In genomic region chr15:77790656-77791405, GRCm38 (mm10) we compare ENCODE assay signal across 22 mouse cellular contexts. TPM values are rescaled to one million over a fixed set of nuclear protein-coding genes. Genes with fewer than 3 reads are reported as not detected.
A peak's percentile ranks its signal among the peaks of the same experiment; 100 is the strongest.
DNase-seq lines count a peak whose midpoint lies in the region; ATAC-seq and TF ChIP-seq lines count a peak whose summit lies in the region.
"Had no signal": no experiment of that assay in that cellular context is flagged by ENCODE, and none has a peak within 500 bp of the region (broad histone marks: within the 10 kb centered on the region; RNA-seq: fewer than 3 reads in every experiment).

No protein-coding gene starts in this region.

- no peaks in the 10 kb centered on the region for H3K9me3 ChIP-seq in MEL (replicated peaks; ENCODE audit: insufficient read depth, low read length)
- H3K9me3 ChIP-seq in midbrain, embryonic 15.5 days = no peaks in the 10 kb centered on the region
- H3K9me3 ChIP-seq: heart, embryonic 10.5 days; hindbrain, embryonic 15.5 days; limb, embryonic 13.5 days had no signal

- DNase-seq in lung, postnatal 25 days (ENCODE audit: low spot score) = peak; percentile 43
- no peak for DNase-seq in lung, adult 2 months
- DNase-seq in MEL (ENCODE audit: low read depth, low spot score) = no peak
- peak; percentile 64 to 72 for DNase-seq in cerebellum, adult 2 months
- DNase-seq in embryo, embryonic 11 days = no peak
- DNase-seq: adrenal gland, postnatal 25 days; gastrocnemius, postnatal 36 days; kidney, postnatal 14 days; midbrain, embryonic 14.5 days; right cerebral cortex, adult 18-20 months; thymus, adult 18-20 months had no signal

- H3K79me2 ChIP-seq in MEL (ENCODE audit: control insufficient read depth, insufficient read depth, low read length, poor library complexity) (no peaks in the 10 kb centered on the region), myocyte (ENCODE audit: control insufficient read depth, insufficient read depth) (peaks cover 79% of the 10 kb centered on the region)

- H3K4me2 ChIP-seq in myocyte (ENCODE audit: low read depth) = no peak overlapping the region
- H3K4me2 ChIP-seq in midbrain, embryonic 15.5 days = no peak overlapping the region
- H3K4me2 ChIP-seq: hindbrain, embryonic 15.5 days; limb, embryonic 13.5 days had no signal

- no peak overlapping the region for H3K4me3 ChIP-seq in lung, adult 2 months (replicated peaks; ENCODE audit: extremely low read depth, low read depth, low read length)
- H3K4me3 ChIP-seq in MEL (ENCODE audit: control insufficient read depth in 1 of 2, insufficient read depth in 1 of 2, low read depth in 2 of 2, low read length in 2 of 2) (no peak overlapping the region), myocyte (no peak overlapping the region)
- no peak overlapping the region for H3K4me3 ChIP-seq in cerebellum, adult 2 months (replicated peaks; ENCODE audit: insufficient read depth, low read depth, low read length)
- H3K4me3 ChIP-seq in midbrain, embryonic 15.5 days = no peak overlapping the region
- H3K4me3 ChIP-seq: heart, embryonic 10.5 days; hindbrain, embryonic 15.5 days; limb, embryonic 13.5 days had no signal

- H3K27ac ChIP-seq in MEL (ENCODE audit: control insufficient read depth, low read depth, low read length) = no peak overlapping the region
- peak overlapping the region; percentile 72 for H3K27ac ChIP-seq in cerebellum, adult 2 months (ENCODE audit: insufficient read depth, low read length)
- H3K27ac ChIP-seq in midbrain, embryonic 15.5 days = no peak overlapping the region
- H3K27ac ChIP-seq: heart, embryonic 10.5 days; hindbrain, embryonic 15.5 days; limb, embryonic 13.5 days; liver, embryonic 14.5 days; macrophage had no signal

- H3K27me3 ChIP-seq in MEL (ENCODE audit: control insufficient read depth in 1 of 2, insufficient read depth in 2 of 2, low read length in 2 of 2) (no peaks in the 10 kb centered on the region), myocyte (ENCODE audit: control insufficient read depth, insufficient read depth, insufficient read length) (no peaks in the 10 kb centered on the region)
- no peaks in the 10 kb centered on the region for H3K27me3 ChIP-seq in cerebellum, adult 2 months (ENCODE audit: control insufficient read depth, insufficient read depth, low read length)
- no peaks in the 10 kb centered on the region for H3K27me3 ChIP-seq in midbrain, embryonic 15.5 days (replicated peaks)
- H3K27me3 ChIP-seq: hindbrain, embryonic 15.5 days; limb, embryonic 13.5 days had no signal

- no peak for ATAC-seq in midbrain, embryonic 15.5 days (replicated peaks)
- ATAC-seq: CD4-positive, CD25-positive, alpha-beta regulatory T cell, adult 4 months; forebrain, embryonic 14.5 days; intestine, postnatal 0 days had no signal

- no peak overlapping the region for H3K9ac ChIP-seq in MEL (ENCODE audit: control insufficient read depth, low read depth, low read length, poor library complexity, severe bottlenecking)
- no peak overlapping the region for H3K9ac ChIP-seq in midbrain, embryonic 15.5 days
- H3K9ac ChIP-seq: hindbrain, embryonic 15.5 days; limb, embryonic 13.5 days; liver, embryonic 14.5 days had no signal

- TF ChIP-seq CTCF in lung, adult 2 months (IDR thresholded peaks at IDR 0.05; ENCODE audit: insufficient read depth, low read length) = no peak
- TF ChIP-seq CTCF in MEL (IDR thresholded peaks at IDR 0.05 in 2 of 3, conservative IDR thresholded peaks at IDR 0.05 in 1 of 3; ENCODE audit: control insufficient read depth in 1 of 3, insufficient read depth in 1 of 3, low read depth in 2 of 3, low read length in 3 of 3, poor library complexity in 1 of 3, severe bottlenecking in 1 of 3) = no peak
- TF ChIP-seq CTCF in cerebellum, adult 2 months (IDR thresholded peaks at IDR 0.05; ENCODE audit: borderline replicate concordance, insufficient read depth, low read depth, low read length) = no peak

- no peak for TF ChIP-seq EP300 in MEL (IDR thresholded peaks at IDR 0.05; ENCODE audit: low read depth in 1 of 2, low read length in 2 of 2)

- peaks cover 3% of the 10 kb centered on the region; the same call in 1 of the 2 replicates for H3K4me1 ChIP-seq in lung, adult 2 months (ENCODE audit: control insufficient read depth, insufficient read depth, low read length)
- no peaks in the 10 kb centered on the region for H3K4me1 ChIP-seq in MEL (ENCODE audit: control insufficient read depth in 1 of 2, insufficient read depth in 2 of 2, low read length in 2 of 2)
- peaks cover 54% of the 10 kb centered on the region for H3K4me1 ChIP-seq in cerebellum, adult 2 months (ENCODE audit: control insufficient read depth, insufficient read depth, low read length)
- no peaks in the 10 kb centered on the region for H3K4me1 ChIP-seq in midbrain, embryonic 15.5 days
- H3K4me1 ChIP-seq: hindbrain, embryonic 15.5 days had no signal

- no peak overlapping the region for H3ac ChIP-seq in myocyte (ENCODE audit: control insufficient read depth, insufficient read length)

- TF ChIP-seq RAD21 in MEL (IDR thresholded peaks at IDR 0.05; ENCODE audit: low read depth, low read length) = no peak

- peaks cover 0 to 8% of the 10 kb centered on the region in 2 experiments; a peak in 2 of 4 replicates for H3K36me3 ChIP-seq in MEL (ENCODE audit: control insufficient read depth in 1 of 2, insufficient read depth in 2 of 2, low read length in 2 of 2)
- H3K36me3 ChIP-seq in myocyte (ENCODE audit: control insufficient read depth, insufficient read depth) = peaks cover 81% of the 10 kb centered on the region
- 0 out of 2 replicates have a peak, but pooled peaks cover 8% of the 10 kb centered on the region for H3K36me3 ChIP-seq in midbrain, embryonic 15.5 days (replicated peaks)

- WGBS in lung, adult 2 months = 82% methylated on average over 21 of the region's 21 CpGs
- 57% methylated on average over 21 of the region's 21 CpGs for WGBS in cerebellum, adult 2 months
- WGBS in midbrain, embryonic 15.5 days = 91% methylated on average over 21 of the region's 21 CpGs

- TF ChIP-seq POLR2A in lung, adult 2 months (IDR thresholded peaks at IDR 0.05; ENCODE audit: borderline replicate concordance, extremely low read depth, low read depth, low read length) = no peak
- TF ChIP-seq POLR2A in MEL (IDR thresholded peaks at IDR 0.05; ENCODE audit: control insufficient read depth in 1 of 2, insufficient read depth in 1 of 2, low read depth in 1 of 2, low read length in 2 of 2, poor library complexity in 1 of 2) (no peak), myocyte (IDR thresholded peaks at IDR 0.05; ENCODE audit: insufficient read length, low read depth) (peak; percentile 9)
- no peak for TF ChIP-seq POLR2A in cerebellum, adult 2 months (IDR thresholded peaks at IDR 0.05; ENCODE audit: borderline replicate concordance, insufficient read depth, low read length)

TF ChIP-seq in MEL, 35 proteins besides CTCF, POLR2A, EP300 and RAD21:
- TF ChIP-seq ZNF384 (IDR thresholded peaks at IDR 0.05; ENCODE audit: low read depth, low read length) = no peak
- TF ChIP-seq USF2 (IDR thresholded peaks at IDR 0.05; ENCODE audit: borderline replicate concordance in 1 of 2, insufficient read depth in 1 of 2, low read depth in 1 of 2, low read length in 2 of 2) = no peak
- no peak for TF ChIP-seq JUND (IDR thresholded peaks at IDR 0.05; ENCODE audit: low read depth, low read length)
- peak; percentile 75 for TF ChIP-seq MAFK (IDR thresholded peaks at IDR 0.05; ENCODE audit: borderline replicate concordance, low read depth, low read length)
TF ChIP-seq in MEL: peak in this region for 1.

TF ChIP-seq in myocyte, 11 proteins besides CTCF, POLR2A, EP300 and RAD21:
- TF ChIP-seq SRF (IDR thresholded peaks at IDR 0.05; ENCODE audit: control insufficient read depth, insufficient read length, low read depth) (no peak), MYOD1 (IDR thresholded peaks at IDR 0.05; ENCODE audit: control insufficient read depth in 1 of 3, insufficient read length in 2 of 3, low read depth in 2 of 3) (no peak), CEBPB (IDR thresholded peaks at IDR 0.05; ENCODE audit: insufficient read depth, poor library complexity, severe bottlenecking) (0 out of 2 replicates have a peak, but pooled peaks have one; percentile 2), REST (IDR thresholded peaks at IDR 0.05; ENCODE audit: insufficient read depth, insufficient read length) (no peak), E2F4 (IDR thresholded peaks at IDR 0.05; ENCODE audit: insufficient read depth) (no peak), POLR2AphosphoS2 (IDR thresholded peaks at IDR 0.05; ENCODE audit: insufficient read length, low read depth) (peak; percentile 56), USF1 (IDR thresholded peaks at IDR 0.05; ENCODE audit: low read depth) (no peak), MYOG (IDR thresholded peaks at IDR 0.05; ENCODE audit: control insufficient read depth in 1 of 3, insufficient read depth in 1 of 3, insufficient read length in 2 of 3, low read depth in 2 of 3) (no peak)

RNA-seq across cellular contexts. Expression of gene Apol8, which starts 34.0 kb away (rescaled TPM):
- polyA plus RNA-seq in lung, adult 2 months (2012; rRNA removed) = 0.05 TPM in 1 of 2 replicates, not detected in the other
- total RNA-seq in MEL (2012; rRNA removed) = 0.39 and 1.4 TPM in 2 replicates
- polyA plus RNA-seq in MEL (2012; ENCODE audit: insufficient read depth in 1 of 2, insufficient read length in 2 of 2, low read depth in 1 of 2, low replicate concordance in 2 of 2, missing spikeins in 1 of 2) = under 1 TPM in 1 of 2 experiments, not detected in 1; 0.74 TPM
- polyA plus RNA-seq in cerebellum, adult 2 months (2012; rRNA removed) = 6.9 and 8.2 TPM in 2 replicates
- 0.38 TPM for polyA plus RNA-seq in myocyte (2012; fragmentation: generic; extraction: Trizol)
- polyA plus RNA-seq in midbrain, embryonic 15.5 days (2015; fragmentation: Nextera tagmentation; extraction: Ambion mirVana) = 0.18 and 0.23 TPM in 2 replicates
- total RNA-seq: adrenal gland, postnatal 25 days; heart, postnatal 25 days had no signal
- polyA plus RNA-seq: CD4-positive, CD25-positive, alpha-beta regulatory T cell, adult 4 months; intestine, postnatal 0 days; limb, embryonic 13.5 days; macrophage had no signal

RNA-seq across cellular contexts. Expression of gene Myh9, which starts 51.1 kb away (rescaled TPM):
- 133 and 162 TPM in 2 replicates for polyA plus RNA-seq in lung, adult 2 months (2012; rRNA removed)
- total RNA-seq in MEL (2012; rRNA removed) = 59.3 and 65.1 TPM in 2 replicates
- polyA plus RNA-seq in MEL (2012; ENCODE audit: insufficient read depth in 1 of 2, insufficient read length in 2 of 2, low read depth in 1 of 2, low replicate concordance in 2 of 2, missing spikeins in 1 of 2) = 100 to 1,000 TPM; 158 to 176 TPM
- polyA plus RNA-seq in cerebellum, adult 2 months (2012; rRNA removed) = 44.2 and 45.2 TPM in 2 replicates
- polyA plus RNA-seq in myocyte (2012; fragmentation: generic; extraction: Trizol) = 466 TPM
- 11.9 and 14.2 TPM in 2 replicates for polyA plus RNA-seq in midbrain, embryonic 15.5 days (2015; fragmentation: Nextera tagmentation; extraction: Ambion mirVana)

Comparison
In these comparisons a context has a peak if more than half of its experiments do, and no peak if none do; other contexts are left out.
1. DNase-seq: peak in lung, postnatal 25 days (single experiment) and cerebellum, adult 2 months (2 of 2); none in lung, adult 2 months (single experiment), MEL (single experiment) and embryo, embryonic 11 days (single experiment).